Mouse (Mus musculus) testis, adult 2 months (tissue): Measurements from ENCODE around the gene Bcap29.

Experiments
- CTCF ChIP-seq: fragments of 200-500 bp; IDR thresholded peaks from 2 replicates; pipeline ENCODE4 v1.5.1; 2012; ENCODE audit warnings: low read depth, mild to moderate bottlenecking, inconsistent platforms, low read length, moderate library complexity; ENCODE audit not compliant: control insufficient read depth, insufficient read depth, insufficient replicate concordance
- POLR2A ChIP-seq: fragments of 200-500 bp; IDR thresholded peaks from 2 replicates; pipeline ENCODE4 v1.6.1; 2012; ENCODE audit warnings: low read depth, mild to moderate bottlenecking, inconsistent platforms, low read length, moderate library complexity; ENCODE audit not compliant: control insufficient read depth

- TF ChIP-seq CTCF (no peak), POLR2A (no peak)
These were observed 766 bp upstream of the Bcap29 start for GRCm38 (mm10) chr12:31635240-31635607.
